Mouse (Mus musculus) cortical plate, adult 2 months (tissue): ENCODE measurements at regions not wholly inside any gene's neighbourhood (a gene's known extent, or its start where the extent isn't known, plus 50 kb on each side); places are given as distances from the start of the nearest gene placed in this dataset.

Experiments
- CTCF ChIP-seq: fragments of 200-500 bp; IDR thresholded peaks from 2 replicates; pipeline ENCODE4 v1.5.1; 2011; ENCODE audit warnings: mild to moderate bottlenecking, control low read depth, low read length; ENCODE audit not compliant: insufficient read depth; ENCODE audit errors: extremely low read depth
- POLR2A ChIP-seq: fragments of 200-500 bp; IDR thresholded peaks from 2 replicates; pipeline ENCODE4 v1.6.1; 2011; ENCODE audit warnings: mild to moderate bottlenecking, low read length, control low read depth; ENCODE audit not compliant: insufficient read depth; ENCODE audit errors: extremely low read depth

GRCm38 (mm10) chr16:77406999-77407398 lies 194.9 kb downstream of the Gm11146 start:
- TF ChIP-seq CTCF, result no peak
- no peak for TF ChIP-seq POLR2A
